Mouse (Mus musculus): ENCODE measurements around the gene Snap91.

GRCm38 (mm10) chr9:86878716-86879115 is 1.7 kb downstream of the Snap91 start:
- TF ChIP-seq CTCF (IDR thresholded peaks at IDR 0.05; ENCODE audit: low read depth) (no peak), EP300 (IDR thresholded peaks at IDR 0.05; ENCODE audit: low read depth) (no peak)

Data from liver, postnatal 0 days (tissue).